Mouse (Mus musculus) activated CD4-positive, CD25-positive, alpha-beta regulatory T cell, adult 4 months (primary cell): ENCODE measurements around the gene Unc5a. TPM values are rescaled to one million over a fixed set of nuclear protein-coding genes. Genes with fewer than 3 reads are reported as not detected.
A peak's percentile ranks its signal among the peaks of the same experiment; 100 is the strongest.

Source experiments
- ATAC-seq: one replicate; pipeline ENCODE4 v1.8.0; 2017
- polyA plus RNA-seq, 2 experiments: library from polyadenylated mRNA; unstranded; fragments of 100-300 nt; shearing (Covaris generic); gene quantifications; one replicate each; pipeline ENCODE4 v1.2.1; 2017

Gene Unc5a
- polyA plus RNA-seq, 2 experiments from 2014 or later: 0.74 to 0.76 TPM

GRCm38 (mm10) chr13:55006415-55006742 is 57.2 kb downstream of the Unc5a start:
- ATAC-seq: no peak

- no peak for ATAC-seq
Observed at GRCm38 (mm10) chr13:55008589-55008988, 59.4 kb downstream of the Unc5a start.

GRCm38 (mm10) chr13:55011103-55011502 is 61.9 kb downstream of the Unc5a start:
- ATAC-seq: no peak

- ATAC-seq: no peak
Observed at GRCm38 (mm10) chr13:55011981-55012478, 62.8 kb downstream of the Unc5a start.

GRCm38 (mm10) chr13:55013702-55014344 is 64.6 kb downstream of the Unc5a start:
- ATAC-seq: no peak

GRCm38 (mm10) chr13:55014451-55014850 is 65.2 kb downstream of the Unc5a start:
- no peak for ATAC-seq

- no peak for ATAC-seq
Observed at GRCm38 (mm10) chr13:55017154-55017897, 68.1 kb downstream of the Unc5a start.

GRCm38 (mm10) chr13:55017898-55018599 is 68.8 kb downstream of the Unc5a start:
- peak; percentile 67 for ATAC-seq

GRCm38 (mm10) chr13:55018700-55019099 is 69.5 kb downstream of the Unc5a start:
- peak; percentile 34 for ATAC-seq

- peak; percentile 7 for ATAC-seq
Observed at GRCm38 (mm10) chr13:55019181-55019580, 70.0 kb downstream of the Unc5a start.

- ATAC-seq: no peak
Observed at GRCm38 (mm10) chr13:55020051-55020450, 70.8 kb downstream of the Unc5a start.

GRCm38 (mm10) chr13:55021194-55021779 is 72.1 kb downstream of the Unc5a start, which contains the start of gene Hk3:
Hk3 (minus strand) TSS chr13:55021385.
- no peak for ATAC-seq

- ATAC-seq: no peak
Observed at GRCm38 (mm10) chr13:55022256-55022655, 73.0 kb downstream of the Unc5a start.

- peak; percentile 59 for ATAC-seq
Observed at GRCm38 (mm10) chr13:55022715-55023114, 73.5 kb downstream of the Unc5a start.

- ATAC-seq: no peak
Observed at GRCm38 (mm10) chr13:55024215-55024614, 75.0 kb downstream of the Unc5a start.

GRCm38 (mm10) chr13:55040016-55040415 is 90.8 kb downstream of the Unc5a start:
- no peak for ATAC-seq

GRCm38 (mm10) chr13:55047706-55048105 is 98.5 kb downstream of the Unc5a start:
- ATAC-seq: no peak

Other genes with a start within 250 kb of the Unc5a start
- gene Cdhr2, start 247.9 kb upstream of the Unc5a start, polyA plus RNA-seq: under 1 TPM in 1 of 2 experiments, not detected in 1; 0.08 TPM
- not detected for gene Gprin1, start 199.5 kb upstream of the Unc5a start, polyA plus RNA-seq
- gene Sncb, start 182.8 kb upstream of the Unc5a start, polyA plus RNA-seq: under 1 TPM; 0.33 to 0.62 TPM
- gene Eif4e1b, start 165.4 kb upstream of the Unc5a start, polyA plus RNA-seq: not detected
- 1 to 10 TPM; 1.5 to 2.2 TPM for gene Tspan17, start 160.0 kb upstream of the Unc5a start, polyA plus RNA-seq
- gene Hk3, start 72.0 kb downstream of the Unc5a start, polyA plus RNA-seq: under 1 TPM; 0.41 to 0.68 TPM
- gene Uimc1, start 150.9 kb downstream of the Unc5a start, polyA plus RNA-seq: 10 to 100 TPM; 64.8 to 89.6 TPM
- 10 to 100 TPM; 12.3 to 19.5 TPM for gene Zfp346, start 155.9 kb downstream of the Unc5a start, polyA plus RNA-seq
- not detected for gene Gm17617, start 184.1 kb downstream of the Unc5a start, polyA plus RNA-seq
- gene Fgfr4, start 203.2 kb downstream of the Unc5a start, polyA plus RNA-seq: not detected